Mouse (Mus musculus) kidney, adult 11 months (tissue): ENCODE results near the gene Ccdc81.
A peak's percentile ranks its signal among the peaks of the same experiment; 100 is the strongest.

Source experiments
- DNase-seq: peaks from one replicate; pipeline ENCODE4 v3.0.0; 2022

Gene Ccdc81

DNA sequence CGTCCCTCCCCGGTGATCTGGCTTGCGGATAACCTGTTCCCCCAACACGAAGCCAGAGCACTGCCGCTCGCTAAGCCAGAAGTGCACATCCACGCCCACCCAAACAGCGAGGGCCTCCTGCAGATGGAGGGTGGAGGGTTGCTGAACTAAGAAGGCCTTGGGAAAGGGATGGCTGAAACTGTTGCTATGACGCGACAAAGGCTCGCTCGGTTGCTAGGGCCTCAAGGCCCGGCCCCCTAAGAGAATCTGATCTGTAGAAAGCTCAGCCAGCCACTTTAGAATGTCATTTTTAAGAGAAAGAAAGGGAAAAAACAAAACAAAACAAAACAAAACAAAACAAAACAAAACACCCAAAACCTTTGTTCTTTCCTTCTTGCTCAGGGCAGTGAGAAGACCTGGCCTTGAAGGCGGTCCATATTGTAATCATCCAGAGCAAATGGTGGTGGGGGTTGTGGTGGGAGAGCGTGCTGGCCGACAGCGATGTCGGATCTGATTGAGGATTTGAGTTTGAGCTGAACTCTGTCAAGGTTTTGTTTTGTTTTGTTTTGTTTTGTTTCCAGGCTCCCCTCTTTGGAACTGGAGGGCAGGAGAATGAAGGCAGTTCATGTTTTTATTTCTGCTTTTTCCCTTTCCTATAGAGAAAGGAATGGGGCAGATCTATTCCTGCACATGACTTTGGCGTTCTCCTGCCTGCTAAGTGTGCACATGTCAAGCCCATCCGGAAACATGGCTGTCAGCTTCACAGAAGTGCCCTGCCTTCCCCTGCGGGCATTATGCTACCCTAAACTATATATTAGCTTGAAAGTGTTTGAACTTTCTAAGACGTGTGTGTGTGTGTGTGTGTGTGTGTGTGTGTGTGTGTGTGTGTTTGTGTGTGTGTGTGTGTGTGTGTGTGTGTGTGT, at the start of gene Ccdc81:
Gene Ccdc81, minus strand, starts transcription at position 188 of the 902 bp plus-strand sequence.
- DNase-seq = no peak

DNA sequence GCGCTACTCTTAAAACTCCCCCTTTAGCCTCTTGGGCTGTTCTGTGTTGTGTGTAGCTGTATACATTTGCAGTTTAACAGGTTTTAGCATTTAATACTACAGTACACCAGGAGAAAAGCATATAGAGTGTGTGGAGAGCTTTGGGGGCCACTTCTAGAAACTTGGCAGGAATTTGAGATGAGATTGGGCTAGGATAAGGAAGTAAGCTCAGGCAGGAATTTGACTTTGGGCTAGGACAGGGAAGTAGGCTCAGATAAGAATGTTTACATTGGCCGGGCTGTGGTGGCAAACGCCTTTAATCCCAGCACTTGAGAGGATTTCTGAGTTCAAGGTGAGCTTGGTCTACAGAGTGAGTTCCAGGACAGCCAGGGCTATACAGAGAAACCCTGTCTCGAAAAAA, 46.0 kb upstream of the Ccdc81 start:
- DNase-seq = no peak

DNA sequence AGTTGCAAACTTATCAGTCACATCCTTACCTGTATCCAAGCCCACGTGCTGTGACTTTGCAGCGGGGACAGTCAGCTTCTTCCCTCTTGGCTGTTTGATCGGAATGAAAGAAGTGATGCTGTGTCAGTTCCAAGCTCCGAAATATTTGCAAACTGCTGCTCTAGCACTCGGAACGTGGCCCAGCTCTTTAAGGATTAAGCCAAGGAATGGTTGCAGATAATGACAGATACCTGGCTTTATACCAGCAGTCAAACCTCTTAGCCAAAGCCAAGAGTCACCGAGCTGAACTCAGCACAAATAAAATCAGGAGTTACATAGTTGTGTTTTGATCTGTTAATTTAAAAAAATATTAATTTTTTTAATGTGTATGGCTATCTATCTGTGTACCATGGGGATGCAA, 44.6 kb upstream of the Ccdc81 start:
- no peak for DNase-seq

DNA sequence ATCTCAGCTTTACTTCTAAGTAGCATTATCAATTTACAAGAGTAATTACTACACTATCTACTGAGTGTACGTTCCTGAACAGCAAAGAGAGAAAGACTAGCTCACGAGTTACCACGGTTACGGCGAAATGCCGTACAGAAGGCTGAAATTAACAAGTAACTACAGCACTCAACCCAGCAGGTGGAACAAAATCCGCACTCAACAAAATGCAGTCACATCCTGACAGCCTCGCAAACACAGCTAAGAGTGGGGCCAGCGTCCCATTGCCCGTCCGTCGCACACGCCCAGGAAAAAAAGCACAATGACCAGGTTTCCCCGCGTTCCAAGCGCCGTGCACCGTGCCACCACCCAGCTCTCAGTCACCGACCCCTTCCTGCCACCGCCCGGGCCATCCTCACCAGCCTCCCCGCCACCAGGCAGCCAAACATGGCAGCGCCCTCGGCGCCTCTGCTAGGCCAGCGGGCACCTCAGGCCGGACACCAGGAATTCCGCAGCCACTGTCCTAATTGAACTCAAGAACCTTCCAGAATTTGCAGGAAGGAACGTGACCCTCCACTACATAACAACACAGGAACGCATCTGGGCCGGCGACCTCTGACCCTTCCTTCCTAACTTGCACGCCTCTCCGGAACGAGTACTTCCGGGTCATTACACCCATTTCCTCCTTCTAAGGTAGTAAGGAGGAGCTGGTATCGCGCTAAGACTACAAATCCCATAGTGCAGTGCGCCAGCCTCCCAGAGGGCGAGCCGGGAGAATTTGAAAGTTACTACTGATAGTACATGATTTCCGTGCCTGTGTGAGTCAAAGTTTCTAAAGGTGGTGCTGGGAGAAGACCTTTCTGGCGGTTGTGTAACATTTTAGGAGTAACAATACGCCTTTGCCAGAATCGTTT, 37.4 kb upstream of the Ccdc81 start, which contains the start of gene Hikeshi:
Gene Hikeshi, minus strand, starts transcription at position 634 of the 893 bp plus-strand sequence.
- DNase-seq = peak; percentile 97

DNA sequence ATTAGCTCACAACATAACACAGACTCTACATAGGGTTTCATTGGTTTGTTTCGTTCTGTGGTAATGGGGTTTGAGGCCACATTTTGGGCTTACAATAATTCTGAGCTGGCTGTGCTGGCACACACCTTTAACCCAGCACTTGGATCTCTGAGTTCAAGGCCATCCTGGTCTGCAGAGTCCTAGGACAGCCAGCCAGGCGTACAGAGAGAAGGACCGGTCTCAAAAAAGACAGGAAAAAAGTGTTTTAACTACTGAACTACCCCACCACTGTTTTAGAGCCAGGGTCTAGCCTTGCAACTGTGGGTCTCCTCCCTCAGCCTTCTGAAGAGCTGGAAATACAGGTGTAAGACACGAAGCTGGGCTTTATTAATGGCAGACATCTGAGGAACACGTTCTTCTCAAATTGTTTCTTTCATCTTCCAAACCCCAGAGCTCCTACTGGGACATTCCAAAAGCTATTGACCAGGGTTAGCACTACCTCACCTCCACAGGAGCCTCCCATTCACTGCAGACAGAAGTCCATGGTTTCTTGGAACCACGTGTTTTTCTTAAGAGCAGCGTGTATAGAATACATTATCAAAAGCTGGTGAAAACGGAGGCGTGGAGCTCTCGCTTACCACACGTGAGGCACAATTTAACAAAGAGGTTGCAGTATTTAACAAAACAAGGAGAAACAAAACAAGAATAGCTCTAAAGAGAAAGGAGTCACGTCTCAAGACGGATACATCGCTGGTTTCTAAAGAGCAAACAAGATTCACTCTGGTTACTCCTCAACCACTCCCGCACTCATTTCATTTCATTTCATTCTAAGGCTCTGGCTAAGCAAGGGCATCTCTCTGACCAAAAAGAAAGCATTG, 36.3 kb upstream of the Ccdc81 start:
- no peak for DNase-seq

DNA sequence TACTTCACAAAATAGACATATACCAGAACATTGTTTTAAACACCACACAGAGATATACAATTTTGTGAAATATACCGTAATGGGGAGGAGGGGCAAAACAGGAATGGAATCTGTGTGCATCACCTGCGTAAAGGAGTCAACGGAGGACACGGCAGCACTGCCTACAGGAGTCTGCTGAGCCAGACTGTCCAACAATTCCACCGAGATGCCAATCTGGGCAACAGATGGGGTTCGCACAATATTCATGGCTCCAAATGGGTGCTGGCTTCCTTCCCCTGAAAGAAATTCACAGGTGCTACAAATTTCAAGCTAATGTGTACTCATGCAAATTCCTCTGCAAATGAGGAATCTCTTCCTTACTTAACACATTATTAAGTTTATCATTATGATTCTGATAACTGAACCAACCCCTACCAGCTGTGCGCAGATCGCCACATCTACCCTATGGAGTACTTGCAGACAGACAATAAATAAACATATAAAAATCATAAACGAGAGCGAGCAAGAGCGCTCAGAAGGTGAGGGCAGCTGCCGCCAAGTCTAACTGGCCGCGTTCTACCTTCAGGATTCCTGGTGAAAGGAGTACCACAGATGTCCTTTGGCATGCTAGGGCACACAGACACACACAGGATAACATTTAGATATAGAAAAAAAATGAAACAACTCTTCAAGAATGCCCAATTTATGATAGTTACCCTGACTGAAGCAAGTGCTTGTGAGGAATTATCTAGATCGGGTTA, 20.2 kb upstream of the Ccdc81 start:
- DNase-seq = no peak

DNA sequence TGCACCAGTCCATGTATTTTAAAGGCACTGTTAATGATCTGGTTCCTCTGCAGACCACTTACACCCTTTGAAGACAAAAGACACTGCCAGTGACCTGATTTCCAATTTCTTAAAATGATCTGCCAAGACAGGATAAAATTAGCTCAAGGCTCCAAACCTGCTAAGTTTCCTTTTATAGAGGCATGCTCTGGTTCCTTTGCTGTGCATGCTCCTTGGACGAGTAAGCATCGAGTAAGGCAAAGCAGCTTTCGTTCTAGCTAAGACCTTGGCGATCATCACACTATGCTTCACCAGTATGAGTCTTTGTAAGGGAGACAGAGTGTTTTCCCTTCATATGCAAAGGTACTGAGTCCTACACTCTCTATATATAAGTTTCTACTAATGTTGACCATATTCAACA, 14.3 kb upstream of the Ccdc81 start:
- DNase-seq = no peak

DNA sequence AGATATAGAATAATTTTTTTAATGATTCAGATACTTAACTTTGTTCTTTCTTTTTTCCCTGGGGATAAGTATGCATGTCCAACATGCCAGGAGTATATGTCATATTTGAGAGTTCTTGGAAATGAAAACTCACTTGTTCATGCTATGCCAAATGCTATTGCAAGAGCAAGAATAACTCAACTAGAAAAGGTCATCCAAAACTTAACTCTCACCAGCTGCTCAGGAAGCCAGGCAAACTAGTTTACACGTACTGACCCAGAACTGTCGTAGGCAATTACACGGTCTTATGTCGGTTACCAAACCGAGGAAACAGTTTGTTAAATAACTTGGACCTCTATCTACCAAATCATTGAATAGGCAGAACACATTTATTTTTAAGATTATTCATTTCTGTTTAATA, 13.3 kb upstream of the Ccdc81 start:
- DNase-seq = no peak

DNA sequence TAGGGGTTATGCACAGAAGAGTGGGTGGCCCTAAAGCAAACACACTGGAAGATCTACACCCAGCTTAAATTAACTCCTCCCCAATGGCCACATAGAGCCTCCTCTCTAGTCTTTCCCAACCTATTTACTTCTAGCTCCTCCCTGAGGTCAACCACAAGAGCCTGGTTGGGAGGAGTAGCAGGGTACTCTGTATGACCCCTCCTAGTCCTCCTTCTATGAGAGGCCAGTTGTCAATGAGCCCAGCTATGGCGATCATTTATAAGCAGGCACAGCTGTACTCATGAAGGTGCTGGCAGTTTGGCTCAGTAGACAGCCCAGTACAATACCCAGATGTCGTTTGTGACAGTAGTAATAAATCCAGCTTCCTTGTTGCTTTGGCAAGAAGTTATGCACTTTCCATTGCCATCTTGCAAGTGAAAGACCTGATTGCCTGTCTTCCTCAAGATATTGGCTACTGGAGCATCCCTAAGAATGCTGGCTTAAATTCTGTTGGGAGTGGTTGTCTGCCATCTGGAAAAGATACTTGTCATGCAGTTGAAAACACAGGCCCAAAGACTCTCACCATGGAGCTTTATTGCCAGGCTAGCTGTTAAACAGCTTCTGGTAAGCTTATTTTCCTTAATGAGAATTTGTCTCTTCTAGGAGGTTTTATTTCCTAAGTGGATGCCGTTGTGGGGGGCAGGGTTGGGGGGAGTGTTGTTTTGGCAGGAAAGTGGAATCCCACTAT, 10.2 kb upstream of the Ccdc81 start:
- no peak for DNase-seq

DNA sequence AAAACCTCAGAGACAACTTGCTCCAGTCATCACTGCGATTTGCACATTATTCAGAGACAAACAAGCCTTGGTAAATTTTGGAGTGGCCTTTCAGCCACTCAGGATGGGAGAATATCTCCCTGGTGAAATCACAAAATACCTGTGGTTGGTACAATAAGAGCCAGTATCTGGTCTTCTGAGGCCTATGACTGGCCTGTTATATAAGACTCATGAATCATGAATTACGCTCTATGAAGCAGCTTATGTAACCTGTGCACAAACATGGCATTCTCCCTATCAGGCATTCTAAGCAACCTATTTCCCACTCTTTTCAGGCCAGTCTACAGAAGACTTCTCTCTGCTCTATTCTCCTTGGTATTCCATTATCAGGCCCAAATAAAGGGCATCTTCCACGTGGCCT, 8.9 kb upstream of the Ccdc81 start:
- no peak for DNase-seq

DNA sequence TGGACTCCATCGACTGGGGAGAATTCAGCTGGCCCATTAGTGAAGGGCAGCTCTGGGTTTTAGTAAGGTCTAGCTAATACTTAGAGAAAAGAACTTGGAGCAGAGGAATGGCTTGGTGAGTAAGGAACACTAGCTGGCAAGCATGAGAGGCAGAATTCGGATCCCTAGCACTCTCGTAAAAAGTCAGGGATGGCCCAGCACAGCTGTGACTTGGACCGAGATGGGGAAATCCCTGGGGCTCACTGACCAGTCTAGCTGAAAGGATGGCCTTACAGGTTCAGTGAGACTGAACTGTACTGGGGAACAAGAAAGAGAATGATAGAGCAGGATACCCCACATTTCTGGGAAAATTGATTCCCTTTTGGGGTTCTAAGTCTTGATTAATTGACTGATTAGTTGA, 6.3 kb upstream of the Ccdc81 start:
- peak; percentile 6 for DNase-seq

DNA sequence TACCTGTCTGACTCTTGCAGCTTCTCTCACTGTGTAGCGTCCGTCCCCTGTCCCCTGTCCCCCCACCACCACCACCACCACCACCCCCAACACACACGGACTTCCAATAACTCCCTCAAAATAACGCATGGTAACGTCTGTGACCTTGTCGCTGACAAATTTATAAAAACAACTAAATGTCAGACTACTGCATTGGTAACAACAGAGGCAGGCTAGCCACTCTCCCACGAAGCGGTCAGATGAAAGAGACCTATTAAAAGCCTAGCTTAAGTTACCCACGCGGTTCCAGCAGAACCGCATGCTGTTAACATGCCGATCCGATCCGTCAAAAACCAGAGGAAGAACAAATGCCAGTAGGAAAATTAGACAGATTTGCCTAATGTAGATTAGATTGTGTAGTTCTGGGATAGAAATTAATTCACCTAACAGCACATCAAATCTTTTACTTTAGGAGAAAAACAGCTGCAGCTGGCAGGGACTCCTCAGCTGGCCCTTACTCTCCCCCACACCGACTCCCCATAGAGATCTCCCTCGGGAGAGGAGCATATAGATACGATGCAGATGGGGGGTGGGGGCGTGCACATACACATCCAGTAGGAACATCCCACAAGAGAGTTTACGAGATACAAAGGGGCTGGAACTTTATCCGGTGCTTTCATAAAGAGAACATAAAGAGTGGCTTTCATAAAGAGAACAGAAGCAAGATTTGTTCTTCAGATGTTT, 5.6 kb upstream of the Ccdc81 start:
- no peak for DNase-seq

DNA sequence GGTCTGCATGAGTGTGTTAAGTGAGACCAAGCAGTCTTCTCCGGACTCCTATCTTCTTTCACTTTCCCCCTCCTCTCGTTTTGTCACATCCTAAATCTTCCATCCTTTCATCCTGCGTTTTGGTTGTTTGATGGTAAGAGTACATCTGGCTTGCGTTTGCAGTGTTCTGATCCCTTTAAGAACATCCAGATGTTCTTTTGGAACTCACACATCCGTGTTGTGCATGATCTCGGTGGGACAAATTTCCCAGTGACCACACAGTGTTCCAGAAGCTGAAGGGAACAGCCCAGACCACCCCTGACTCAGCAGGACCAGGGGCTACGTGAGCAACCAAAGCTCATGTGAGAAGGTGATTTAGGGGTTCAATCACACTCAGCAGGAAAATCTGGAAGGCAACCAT, 5.0 kb upstream of the Ccdc81 start:
- no peak for DNase-seq

DNA sequence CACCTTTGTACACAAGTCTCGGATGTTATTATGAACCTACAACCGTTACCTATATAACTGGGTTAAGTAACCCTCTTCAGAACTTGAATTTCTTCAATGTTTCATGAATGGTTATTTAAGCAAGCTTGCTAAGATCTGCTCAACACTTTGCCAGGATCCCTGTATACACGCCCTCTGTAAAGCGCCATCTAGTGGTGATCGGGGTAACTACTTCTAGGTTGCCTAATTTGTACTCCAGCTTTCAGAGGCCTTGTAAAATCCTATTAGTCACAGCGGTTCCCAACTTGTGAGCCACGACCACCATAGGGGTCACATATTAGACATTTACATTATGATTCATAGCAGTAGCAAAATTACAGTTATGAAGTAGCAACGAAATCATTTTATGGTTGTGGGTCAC, 4.5 kb upstream of the Ccdc81 start:
- DNase-seq = peak; percentile 39

DNA sequence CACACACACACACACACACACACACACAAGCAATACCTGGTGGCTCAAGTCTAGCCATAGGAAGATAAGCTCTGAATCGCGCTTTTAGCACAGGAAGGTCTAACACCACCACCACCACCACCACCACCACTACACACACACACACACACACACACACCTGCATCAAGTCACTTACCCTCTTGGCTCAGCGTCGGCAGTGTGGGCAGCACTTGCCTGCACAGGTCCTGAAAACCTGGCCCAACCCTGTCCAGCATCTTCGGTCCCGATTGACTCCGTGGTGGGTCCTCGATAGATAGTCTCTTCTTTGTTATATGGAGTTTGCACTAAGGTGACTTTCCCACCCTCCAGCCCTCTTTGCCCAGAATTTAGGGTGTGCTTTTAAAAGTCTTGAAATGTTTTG, 422 bp downstream of the Ccdc81 start:
- no peak for DNase-seq

DNA sequence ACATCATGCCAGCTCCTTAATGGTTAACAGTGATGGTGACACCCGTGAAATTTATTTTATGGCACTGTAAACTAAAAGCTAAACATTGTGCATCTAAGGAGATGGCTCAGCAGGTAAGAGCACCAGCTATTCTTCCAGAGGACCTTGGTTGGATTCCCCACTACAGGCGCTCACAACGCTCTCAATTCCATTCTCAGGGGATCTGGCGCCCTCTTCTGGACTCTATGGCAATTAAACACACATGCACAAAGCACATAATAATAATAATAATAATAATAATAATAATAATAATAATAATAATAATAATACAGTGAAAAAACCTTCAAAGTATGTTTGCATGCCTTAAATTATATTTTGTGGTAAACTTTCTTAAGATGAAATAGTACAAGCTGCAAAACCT, 11.6 kb downstream of the Ccdc81 start:
- DNase-seq = no peak

DNA sequence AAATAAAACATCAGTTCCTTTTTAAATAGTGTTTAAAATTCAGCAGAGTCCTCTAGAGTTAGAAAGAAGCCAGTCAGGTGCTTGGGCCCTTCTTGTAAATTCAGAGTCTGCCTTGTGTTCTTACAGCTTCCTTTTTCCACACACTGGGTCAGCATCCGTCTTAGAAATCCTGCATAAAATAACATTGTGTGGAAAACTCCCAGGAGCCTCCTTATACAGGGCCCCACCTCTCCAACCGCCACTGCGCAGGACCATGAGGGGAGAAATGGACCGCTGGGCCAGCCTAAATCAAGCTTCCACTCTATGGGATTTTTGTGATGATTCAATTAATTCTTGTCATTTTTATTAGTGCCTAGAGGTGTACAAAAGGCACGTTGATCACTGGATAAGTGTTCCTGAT, 12.0 kb downstream of the Ccdc81 start:
- DNase-seq = no peak

DNA sequence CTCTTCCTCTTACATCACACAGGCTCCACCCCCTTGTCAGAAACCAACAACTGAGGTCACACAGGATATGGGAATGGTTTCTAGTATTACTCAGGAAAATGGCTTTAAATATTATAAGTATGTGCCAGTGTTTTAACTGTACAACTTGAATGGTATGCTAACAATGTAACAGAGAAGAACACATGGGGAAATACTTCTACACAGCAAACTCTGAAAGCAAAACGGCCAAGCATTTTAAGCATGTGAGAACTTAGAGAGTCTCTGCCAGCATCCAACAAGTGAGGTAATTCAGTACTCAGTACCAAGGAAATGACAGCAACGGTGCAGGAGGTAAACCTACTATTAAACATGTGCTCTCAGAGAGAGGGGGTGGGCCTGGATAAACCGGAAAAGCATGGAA, 18.9 kb downstream of the Ccdc81 start:
- no peak for DNase-seq

DNA sequence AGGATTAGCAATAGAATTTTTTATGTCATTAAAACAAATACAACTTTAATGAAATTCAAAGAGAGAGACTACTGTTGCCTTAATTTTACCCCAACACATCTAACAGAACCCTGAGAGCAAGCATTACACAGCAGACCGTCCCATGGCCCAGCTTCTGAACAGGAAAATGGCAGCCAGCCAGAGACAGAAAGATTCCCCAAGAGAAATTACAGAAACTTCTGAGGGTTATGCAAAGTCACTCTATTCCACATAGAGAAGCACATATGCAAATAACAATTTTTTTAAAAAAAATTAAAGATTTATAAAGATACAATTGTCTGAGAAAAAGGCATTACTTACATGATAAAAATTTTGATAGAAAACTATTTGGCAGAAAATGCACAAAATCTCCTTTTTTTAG, 23.7 kb downstream of the Ccdc81 start:
- DNase-seq = no peak

DNA sequence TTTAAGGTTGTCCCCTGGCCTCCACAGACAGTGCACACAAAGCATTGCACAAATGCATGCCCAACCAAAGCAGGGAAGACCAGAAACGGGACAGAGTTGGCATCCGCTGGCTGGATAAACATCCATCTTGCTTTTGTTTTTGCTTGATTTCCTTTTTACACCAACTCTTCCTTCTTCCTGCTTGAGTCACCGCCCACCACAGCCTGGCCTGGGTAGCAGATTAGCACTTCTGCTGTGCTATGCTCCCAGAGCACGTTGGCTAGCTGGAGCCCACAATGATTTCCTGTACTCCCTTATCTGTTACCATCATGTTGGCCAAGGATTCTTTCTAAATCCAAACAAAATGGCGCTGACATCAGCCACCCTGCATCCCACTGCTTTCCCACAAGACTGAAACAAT, 36.2 kb downstream of the Ccdc81 start:
- DNase-seq = no peak

DNA sequence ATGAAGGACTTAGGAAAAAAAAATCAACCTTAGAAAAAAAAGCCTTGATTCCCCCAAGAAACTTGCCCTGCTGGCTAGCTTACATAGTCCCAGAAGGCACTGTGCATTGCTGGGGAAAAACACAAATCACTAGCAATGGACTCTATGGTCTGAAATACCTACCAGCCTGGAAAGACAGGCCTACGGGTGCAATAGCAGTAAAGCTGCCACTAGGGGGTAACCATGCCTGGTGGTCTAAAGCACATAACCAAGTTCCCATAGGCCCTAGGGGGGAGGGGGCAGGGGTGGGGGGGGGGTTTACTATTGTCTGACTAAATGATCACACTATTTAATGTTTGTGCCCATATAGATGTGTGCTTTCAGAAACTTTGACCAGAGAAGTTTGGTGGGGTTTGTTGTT, 38.7 kb downstream of the Ccdc81 start:
- no peak for DNase-seq
